Mouse (Mus musculus): ENCODE data around the gene Stambp.
"Not testable (repeated sequence)": the region's sequence is repeated elsewhere in the genome, so short reads cannot be mapped to it uniquely, and the experiment has no call there.

Gene Stambp

DNA sequence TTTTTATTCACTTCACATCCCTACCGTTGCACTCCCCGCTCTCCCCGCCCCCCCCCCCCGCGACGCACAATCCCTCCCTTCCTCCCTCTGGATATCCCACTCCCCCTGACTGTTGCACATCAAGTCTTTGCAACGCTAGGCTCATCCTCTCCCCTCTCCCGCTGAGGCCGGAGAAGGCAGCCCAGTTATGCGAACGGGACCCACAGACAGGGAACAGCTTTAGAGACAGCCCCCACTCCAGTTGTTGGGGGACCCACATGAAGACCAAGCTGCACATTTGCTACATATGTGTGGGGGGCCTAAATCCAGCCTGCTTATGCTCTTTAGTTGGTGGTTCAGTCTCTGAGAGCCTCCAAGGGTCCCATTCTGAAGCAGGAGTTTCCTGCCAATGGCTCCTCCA, at the start of gene Stambp:
Stambp (minus strand) TSS at position 59 of the 400 bp plus-strand sequence.
- no peak for DNase-seq (ENCODE audit: low spot score)

DNA sequence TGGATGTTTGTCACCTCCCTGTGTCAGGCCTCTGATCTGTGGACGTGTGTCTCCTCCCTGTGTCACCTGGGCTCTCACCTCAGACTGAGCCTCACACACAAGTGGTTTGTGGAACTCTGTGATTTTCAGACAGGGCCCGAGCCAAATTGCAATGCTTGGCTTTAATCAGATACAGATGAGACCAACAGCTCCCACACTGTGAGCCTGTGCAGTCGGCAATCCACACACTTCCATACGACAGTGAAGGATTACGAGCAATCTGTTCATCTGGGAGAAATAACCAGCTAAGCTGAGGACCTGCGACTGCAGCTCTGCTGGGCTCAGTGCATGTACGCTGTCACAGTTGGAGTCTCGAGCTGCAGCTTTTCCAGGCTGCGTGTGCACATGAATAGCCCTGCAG, 47.4 kb upstream of the Stambp start:
- peak; percentile 29 for DNase-seq (ENCODE audit: low spot score)

DNA sequence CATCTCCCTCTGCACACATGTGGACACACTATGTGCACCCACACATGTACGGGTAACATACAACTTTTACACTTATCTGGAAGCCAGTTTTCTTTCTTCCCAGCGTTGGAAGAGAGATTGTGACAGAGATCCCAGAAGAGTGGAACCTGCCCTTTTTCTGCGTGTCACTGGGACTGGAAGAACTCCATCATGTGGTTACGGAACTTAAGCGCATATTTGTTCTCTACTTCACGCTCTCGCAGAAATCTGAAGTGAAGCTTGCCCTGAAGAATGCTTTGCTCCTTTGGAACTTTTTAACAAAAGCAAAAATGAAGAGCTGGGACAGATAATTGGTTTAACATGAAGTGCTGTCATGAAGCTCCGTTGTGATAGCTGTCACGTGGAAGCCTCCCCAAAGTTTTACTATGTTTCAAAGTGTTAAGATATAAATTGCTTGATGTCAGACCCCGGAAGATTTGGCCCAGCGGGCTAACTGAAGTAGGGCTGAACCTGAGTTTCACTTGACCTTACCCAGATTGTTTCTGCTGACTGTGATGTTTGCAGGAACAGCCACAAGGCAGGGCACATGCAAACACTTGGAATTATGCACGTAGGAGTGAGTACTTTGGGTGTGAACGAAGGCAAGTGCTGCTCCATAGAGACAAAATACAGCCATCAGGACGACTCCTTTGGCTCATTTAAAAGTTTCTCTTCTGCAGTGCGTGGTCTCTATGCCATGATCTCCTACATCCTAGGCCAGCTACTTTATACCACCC, 45.2 kb upstream of the Stambp start:
- DNase-seq (ENCODE audit: low spot score) = no peak

DNA sequence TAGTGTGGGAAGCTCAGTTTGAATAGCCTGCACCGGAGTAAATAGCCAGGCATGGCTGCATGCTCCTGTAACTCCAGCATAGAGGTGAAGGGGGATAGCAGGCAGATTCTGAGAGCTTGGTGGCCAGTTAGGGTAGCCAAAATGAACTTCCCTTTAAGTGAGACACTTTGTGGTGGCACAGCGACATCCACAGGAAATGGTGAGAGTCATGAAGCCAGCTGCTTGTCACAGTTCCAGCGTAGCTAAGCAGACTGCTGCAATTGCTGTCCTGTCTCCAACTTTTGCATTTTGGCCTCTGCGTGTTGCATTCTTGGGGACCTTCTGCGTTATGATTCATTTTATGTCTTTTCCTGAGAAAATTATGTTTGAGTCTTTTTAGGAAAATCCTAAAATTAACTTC, 44.0 kb upstream of the Stambp start:
- no peak for DNase-seq (ENCODE audit: low spot score)

DNA sequence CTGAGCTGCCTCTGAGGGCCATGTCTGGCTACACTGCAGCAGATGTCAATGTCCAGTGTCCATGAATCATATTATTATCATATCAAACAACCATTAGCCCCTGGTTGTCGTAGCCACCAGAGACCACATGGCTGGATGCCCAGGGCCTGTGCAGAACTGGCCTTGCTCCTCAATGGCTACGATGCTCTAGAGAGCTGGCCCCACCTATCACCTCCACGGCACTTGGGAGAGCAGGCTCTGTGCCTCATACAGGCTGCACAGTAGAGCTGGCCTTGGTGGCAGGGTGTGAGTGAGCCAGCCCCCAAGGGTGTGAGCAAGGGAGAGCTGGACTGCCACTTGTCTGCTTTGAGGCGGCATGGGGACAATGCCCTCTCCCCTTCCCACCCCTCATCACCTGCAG, 41.9 kb upstream of the Stambp start:
- no peak for DNase-seq (ENCODE audit: low spot score)

DNA sequence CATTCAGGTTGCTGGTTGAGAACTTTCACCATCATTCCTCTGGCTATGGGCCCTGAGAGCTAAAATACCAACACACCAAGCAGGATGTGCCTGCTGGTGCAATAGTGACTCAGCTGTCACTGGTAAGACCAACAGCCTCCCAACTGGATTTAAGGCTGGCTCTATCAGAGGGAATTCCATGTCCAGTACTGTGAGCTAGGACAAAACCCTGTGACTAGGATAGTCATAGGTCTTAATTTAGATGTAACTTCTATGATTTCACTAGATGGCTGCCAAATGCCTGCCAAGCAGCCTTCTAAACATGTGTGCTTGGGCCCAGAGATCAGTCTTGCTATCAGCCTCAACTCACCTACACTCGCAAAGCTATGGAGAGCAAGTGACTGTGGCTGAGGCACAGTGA, 40.4 kb upstream of the Stambp start:
- no peak for DNase-seq (ENCODE audit: low spot score)

DNA sequence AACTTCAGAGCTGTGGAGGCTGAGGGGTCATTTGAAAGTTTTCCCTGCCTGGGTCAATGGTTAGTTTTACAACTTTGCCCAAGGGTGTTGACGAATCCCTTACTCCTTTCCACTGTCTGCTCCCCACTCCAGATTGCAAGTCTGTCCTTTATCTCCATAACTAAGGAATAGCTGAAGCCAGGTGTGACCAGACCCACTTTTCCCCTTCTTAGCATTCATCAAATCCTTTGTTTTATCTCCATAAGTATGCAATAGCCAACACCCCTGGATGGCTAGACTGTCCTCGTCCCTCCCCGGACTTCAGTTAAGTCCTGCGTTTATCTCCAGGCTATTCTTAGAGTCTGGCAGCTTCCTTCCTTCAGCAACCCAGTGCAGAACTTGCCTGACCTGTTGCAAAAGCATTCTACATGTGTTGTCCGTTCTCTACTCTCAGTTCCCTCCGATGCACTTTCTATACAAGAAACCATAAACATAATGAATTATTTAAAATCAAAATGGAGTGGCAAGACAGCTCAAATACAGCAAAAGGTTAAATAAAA, 27.2 kb upstream of the Stambp start:
- no peak for DNase-seq (ENCODE audit: low spot score)

DNA sequence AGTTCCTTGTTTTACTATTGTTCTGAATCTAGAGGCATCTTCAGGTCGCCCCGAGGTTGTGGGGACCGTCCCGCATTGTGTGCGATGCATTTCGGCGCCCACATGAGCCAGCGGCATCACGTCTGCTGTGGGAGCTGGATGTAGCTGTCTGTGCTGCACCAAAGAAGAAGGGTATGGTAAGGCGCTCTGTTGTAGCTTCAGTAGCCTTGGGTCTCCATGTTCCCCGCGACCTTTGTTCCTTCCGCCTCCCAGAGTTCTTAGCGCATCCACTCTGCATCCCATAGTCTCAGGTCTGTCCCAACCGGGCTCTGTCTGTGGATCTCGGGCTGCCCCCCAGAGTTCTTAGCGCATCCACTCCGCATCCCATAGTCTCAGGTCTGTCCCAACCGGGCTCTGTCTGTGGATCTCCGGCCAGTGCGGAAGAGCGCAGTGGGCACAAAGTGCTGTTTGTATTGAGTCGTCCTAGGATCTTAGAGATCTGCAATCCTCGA, 26.6 kb upstream of the Stambp start:
- peak; percentile 25 for DNase-seq (ENCODE audit: low spot score)

DNA sequence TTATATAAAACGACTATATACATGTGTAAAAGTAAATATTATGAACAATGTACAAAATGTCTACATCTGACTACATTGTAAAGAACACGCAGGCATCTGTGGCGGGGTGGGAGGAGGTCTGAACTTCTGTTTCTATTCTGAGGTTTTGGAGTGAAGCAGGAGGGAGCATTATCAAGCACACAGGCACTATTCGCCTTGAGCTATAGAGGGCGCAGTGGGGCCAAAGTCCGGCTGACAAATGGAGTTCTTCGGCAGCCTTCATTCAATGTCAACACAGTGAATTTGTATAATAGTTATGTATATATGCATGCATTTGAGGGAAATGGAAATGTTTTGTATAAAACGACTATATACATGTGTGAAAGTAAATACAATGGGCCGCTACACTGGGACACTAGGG, 26.1 kb upstream of the Stambp start:
- DNase-seq (ENCODE audit: low spot score) = peak; percentile 83

DNA sequence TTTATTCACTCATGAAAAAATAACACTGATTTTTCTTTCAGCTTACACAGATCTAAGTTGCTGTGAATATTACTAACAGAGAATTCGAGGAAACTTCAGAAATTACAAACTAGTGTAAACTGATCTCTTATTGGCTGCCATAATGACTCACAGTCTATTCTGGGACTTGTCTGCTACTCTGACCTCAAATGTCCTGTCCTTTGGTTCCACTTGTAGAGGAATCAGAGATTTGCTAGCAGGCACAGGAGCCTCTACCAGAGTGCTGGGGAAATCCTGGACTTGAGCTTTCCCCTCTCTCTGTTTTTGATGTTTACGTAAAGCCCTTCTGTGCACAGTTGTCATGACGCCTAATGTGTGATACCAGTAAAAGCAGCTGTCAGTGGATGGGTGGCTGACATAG, 25.5 kb upstream of the Stambp start:
- DNase-seq (ENCODE audit: low spot score) = no peak

DNA sequence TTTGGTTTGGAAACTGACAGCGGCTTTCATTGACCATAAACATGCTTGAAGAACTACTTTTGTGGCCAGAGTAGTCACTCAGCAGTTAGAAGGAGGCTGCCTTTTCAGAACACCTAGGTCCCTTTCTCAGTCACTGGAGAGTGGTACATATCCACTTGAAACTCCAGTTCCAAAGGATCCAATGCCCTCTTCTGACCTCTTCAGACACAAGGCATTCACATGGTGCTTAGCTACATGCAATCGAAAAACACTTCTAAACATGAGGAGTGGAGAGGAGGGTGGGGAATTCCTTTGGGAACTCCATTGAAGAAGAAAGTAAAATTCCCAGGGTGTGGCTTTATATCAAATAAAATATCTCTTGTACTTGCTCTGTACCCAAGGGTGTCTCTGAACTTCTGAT, 22.5 kb upstream of the Stambp start:
- DNase-seq (ENCODE audit: low spot score) = no peak

DNA sequence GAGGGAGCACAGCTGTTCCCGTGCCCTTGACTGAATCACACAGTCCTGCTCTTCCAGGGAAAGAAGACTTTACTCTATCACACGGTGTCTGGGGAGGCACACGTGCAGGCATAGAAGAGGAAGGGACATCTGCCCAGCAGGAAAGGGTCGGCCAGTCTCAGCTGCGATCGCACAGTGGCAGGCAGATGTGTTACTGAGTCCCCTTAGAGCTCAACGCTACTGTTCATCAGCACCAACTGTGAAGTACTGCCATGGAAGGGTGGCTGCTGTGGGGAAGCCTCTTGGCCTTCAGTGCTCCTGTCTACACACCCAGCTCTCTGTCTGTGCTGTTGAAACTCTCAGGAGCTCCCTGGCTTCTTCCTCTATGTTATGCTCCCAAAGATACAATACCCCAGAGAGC, 21.4 kb upstream of the Stambp start:
- no peak for DNase-seq (ENCODE audit: low spot score)

DNA sequence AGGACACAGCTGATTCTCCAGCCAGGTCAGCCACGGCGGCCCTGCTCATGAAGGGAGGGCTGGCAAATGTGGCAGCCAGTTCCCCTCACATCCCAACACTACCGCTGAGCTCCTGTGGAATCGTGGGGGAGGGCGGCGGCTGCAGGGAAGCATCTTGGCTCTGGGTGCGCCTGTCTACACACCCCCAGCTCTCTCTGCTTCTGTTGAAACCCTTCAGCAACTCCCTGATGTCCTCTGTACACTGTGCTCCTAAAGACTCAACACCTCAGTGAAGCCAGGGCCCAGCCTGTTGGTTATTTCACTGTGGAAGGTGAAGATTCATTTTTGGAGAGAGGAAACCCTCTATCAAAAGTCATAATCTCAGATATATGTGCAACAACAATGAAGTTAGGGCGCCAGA, 19.5 kb upstream of the Stambp start:
- DNase-seq (ENCODE audit: low spot score) = no peak

DNA sequence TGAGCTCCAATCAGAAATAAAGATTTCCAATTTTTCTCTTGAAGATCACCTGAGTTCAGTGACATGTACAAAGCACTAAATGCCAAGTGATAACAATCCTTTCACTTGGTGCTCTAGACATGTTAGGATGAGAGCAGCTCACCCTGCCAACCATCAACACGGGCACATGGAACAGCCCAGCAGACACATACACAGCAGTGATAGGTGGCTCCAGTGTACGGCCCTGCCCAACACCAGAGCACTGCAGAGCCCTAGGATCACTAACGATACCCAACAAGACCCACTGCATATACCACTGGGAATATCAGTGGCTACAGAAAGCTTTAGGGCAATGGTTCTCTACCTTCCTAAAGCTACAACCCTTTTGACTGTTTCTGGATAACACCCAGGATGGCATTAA, 17.8 kb upstream of the Stambp start:
- DNase-seq (ENCODE audit: low spot score) = no peak

DNA sequence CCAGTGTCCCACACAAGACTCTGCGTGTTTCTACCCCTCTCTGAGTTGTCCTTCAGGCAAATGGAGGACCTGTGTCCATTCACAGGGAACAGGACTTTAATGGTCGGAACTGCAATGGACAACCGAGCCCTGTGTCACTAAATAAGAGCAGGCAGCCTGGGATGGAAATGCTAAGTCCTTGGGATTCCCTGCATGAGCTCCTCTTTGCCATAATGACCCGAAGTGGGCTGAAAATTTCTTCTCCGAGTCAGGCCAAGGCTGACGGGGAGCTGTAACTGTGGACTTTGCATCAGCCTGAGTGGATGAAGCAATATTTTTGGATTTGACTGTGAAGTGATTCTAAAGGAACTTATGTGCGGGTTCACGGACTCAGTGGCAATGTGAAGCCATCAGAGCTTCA, 14.7 kb upstream of the Stambp start:
- DNase-seq (ENCODE audit: low spot score) = not testable (repeated sequence)

DNA sequence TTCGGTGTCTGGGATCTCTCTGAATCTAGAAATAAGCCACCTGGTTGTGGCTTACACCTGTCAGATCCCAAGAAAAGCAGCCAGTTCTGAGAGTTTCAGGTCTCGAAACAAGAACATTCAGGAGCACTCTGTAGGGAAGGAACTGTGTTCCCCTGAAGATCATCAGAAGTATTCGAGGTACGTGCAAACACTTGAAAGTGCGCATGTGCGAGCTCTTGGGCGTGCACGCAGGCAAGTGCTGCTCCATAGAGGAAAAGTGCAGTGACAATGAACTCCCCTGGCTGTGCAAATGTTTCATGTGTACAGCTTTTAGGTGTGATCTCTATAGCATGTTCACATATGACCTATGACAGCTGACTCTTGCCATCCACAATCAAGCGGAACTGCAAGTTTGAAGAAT, 12.8 kb upstream of the Stambp start:
- not testable (repeated sequence) for DNase-seq (ENCODE audit: low spot score)

DNA sequence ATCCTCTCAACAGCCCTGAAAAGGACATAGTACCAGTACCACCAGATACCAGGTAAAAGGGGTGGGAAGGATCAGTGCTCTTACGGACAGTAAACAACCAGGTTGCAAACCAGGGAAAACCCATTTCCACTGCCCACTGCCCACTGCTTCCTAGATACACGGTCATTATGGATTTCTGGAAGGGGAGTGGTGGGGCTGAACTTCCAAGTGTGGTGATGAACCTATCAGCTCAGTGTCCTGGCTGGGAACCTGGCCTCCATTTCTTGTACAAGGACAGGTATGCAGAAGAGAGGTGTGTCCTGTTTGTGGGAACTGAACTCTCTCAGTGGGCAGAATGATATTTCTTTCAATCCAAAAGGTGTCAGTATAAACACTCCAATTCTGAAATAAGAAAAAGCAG, 11.1 kb upstream of the Stambp start:
- no peak for DNase-seq (ENCODE audit: low spot score)

DNA sequence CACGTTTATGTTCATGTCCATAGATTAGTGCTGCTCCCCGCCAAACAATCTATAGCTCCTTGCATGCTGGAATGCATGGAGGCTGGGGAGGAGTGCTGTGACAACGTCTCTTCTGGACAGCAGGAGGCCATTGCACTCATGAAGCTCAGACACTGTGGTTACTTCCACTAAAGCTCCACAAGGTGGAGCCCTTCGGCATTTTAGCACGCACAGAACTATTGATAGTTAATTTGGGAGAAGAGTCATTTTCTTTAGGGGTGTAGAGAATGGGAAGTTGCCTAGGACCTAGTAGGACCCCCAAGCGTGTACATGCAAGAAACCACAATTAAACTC, 10.4 kb upstream of the Stambp start:
- DNase-seq (ENCODE audit: low spot score) = peak; percentile 87

DNA sequence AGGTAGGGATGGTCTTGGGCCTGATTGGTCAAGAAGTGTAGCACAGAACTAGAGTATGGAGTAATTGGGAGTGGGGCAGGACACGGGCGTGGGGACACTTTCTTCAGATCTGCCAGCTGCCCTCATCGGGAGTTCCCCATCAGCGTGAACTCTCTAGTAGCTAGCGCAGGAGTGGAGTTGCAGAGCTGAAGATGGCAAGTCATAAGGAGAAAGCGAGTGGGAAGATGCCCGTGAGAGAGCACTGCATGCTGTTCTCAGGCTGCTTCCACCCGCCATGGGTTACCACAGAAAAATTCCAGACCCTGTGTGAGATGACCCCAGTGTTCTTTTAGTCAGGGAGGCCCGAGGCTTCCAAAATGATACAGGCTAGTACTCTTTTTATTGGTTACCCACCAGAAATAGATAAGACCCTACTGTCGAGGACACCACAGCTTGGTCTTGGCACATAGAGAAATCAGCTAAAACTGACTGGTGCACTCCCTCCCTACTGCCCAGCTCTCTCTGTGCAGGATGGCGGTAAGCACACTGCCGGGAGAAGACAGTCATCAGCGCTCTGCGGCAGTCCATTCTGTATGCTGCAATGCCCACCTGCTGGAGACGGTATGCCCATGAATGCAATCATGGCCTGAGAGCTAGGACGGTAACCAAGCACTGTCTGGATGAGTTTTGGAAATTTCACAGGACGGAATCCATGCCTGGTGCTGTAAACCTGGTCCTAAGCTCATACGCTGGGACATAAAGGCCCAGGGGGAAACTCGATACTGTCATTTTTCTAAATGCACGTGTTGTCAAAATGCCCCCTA, 9.8 kb upstream of the Stambp start:
- no peak for DNase-seq (ENCODE audit: low spot score)

DNA sequence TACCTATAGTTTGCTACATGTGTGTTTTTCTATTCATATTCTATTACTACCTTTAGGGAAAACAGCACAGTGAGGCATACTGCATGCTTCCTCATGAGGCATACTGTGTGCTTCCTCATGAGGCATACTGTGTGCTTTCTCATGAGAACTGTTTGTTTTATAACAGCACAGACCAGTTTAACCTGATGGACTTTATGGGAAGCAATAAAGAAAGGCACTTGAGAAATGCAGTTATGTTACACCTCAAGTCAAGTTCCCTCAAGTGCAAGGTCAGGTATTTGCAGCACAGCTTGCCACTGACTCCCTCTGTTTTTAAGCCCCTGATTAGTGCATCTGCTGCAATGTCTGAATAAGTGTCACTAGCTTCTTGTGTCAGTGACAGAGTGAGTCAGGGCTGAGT, 5.0 kb upstream of the Stambp start:
- DNase-seq (ENCODE audit: low spot score) = no peak

DNA sequence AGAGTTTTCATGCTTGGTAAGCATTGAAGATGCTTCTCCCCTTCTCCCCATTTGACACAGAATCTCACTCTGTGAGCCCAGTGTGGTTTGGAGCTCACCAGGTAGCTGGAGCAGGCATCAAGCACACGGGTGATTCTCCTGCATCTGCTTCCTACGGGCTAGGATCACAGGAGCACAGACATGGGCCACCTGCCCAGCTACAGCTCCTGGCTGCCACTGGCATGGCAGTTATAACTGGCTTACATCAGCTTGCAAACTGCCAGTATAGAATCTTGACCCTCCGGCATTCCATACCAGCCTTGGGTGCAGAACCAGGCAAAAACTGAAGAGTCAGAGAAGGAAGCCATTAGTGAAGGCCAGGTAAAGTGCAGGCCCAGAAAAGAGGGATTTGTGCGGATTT, 3.1 kb upstream of the Stambp start:
- no peak for DNase-seq (ENCODE audit: low spot score)

DNA sequence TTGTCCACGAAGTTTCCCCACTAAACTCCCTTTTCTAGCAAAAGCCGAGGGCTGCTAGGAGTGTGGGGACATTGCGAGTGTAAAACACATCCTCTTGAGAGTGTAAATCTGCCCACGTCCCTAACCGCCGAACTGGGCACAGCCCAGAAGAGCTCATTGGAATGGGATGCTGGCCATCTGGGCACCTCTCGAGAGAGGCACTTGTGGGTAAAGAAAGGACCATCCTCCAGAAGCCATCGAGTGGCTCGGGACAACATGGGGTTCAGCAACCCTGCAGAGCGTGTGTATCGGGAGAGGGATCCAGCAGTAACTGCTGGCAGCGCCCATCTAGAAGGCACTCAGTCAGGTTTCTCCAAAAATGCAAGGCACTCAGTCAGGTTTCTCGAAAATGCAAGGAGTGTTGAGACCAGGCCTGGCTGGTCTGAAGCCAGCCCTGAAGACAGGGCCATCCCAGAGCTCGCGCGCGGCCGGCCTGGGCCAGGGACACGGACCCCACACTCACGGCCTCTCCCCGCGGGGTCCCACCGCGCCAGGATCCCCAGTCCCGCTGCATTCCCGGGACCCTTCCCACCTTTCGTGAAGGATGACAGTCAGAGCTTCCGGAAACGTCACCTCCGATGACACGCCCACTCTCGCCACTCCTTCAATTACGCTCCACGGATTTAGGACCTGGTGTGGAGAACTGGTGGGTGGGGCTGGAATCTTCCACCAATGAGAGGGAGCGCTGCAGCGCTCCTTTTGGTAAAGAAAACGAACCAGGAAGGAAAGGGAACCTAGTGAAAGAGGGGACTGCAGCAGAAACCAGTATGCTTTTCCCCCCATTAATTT, 475 bp downstream of the Stambp start:
- peak; percentile 97 for DNase-seq (ENCODE audit: low spot score)

Measured in embryo, embryonic 10.5 days (tissue).